Mouse (Mus musculus) heart, postnatal 25 days (tissue): ENCODE data around the gene Syn3. TPM values are rescaled to one million over a fixed set of nuclear protein-coding genes. Genes with fewer than 3 reads are reported as not detected.

ENCODE experiments used
- DNase-seq: peaks from one replicate; pipeline ENCODE4 v3.0.0; 2022; ENCODE audit warnings: low spot score
- intact Hi-C: fragments of 180-260 bp; cut with DNase I; formaldehyde crosslinking; loops from one replicate; pipeline ENCODE4 v1.15.1; 2025
- total RNA-seq, 2 experiments: library from RNA; stranded (reverse); gene quantifications; 2 replicates each; pipeline ENCODE4 v1.2.3; 2021

Syn3 gene
- total RNA-seq, 2 experiments from 2014 or later, result 0.44 to 0.53 TPM

- intact Hi-C loops, result no loop called here
- DNase-seq, result no peak
Observed at GRCm38 (mm10) chr10:86343931-86344330, 154.8 kb downstream of the Syn3 start.

DNA sequence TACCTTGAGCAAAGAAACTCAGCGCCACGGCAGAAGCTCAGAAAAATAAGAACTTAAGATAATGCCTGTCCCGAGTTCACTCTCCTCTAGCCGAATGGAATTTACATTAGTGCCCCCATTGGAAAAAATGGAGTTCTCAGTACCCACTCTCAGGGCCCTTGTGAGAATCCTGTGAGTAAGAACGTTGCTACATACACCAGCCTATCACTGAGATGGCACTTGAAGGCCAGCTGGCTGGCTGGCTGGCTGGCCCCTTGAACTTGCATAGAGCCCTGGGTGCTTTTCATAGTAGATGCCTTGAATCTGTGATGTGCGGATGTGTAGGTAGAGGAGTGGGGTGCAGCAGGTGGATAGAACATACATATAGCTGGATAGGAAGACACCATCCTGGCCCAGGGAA, 155.3 kb downstream of the Syn3 start:
- no peak for DNase-seq
- intact Hi-C loops, result no loop called here

- intact Hi-C loops, result no loop called here
- DNase-seq, result no peak
Observed at GRCm38 (mm10) chr10:86342713-86343112, 156.0 kb downstream of the Syn3 start.

DNA sequence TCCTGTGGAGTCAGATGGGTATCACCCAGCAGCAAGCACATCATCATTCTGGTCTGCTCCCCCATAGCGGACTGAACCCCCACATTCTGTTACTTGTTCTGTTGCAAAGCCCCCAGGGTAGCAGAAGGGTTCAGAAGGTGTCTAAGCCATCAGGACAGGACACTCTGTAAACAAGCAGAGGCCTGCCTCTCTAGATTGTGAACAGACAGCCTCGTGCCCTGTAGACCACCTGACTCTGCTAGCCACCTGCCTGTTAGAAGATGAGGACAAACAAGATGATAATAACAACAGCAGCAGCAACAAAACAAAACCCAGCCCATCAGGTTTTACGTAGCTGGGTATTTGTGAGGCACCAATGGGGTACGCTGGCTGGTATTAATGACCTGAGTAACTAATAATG, 156.5 kb downstream of the Syn3 start:
- DNase-seq, result no peak

GRCm38 (mm10) chr10:86341589-86341988, 157.1 kb downstream of the Syn3 start:
- DNase-seq, result peak; percentile 87
- intact Hi-C loops, result loop anchor here (2.0 kb wide), 1 partner anchor 39 kb away; no protein-coding TSS in a partner anchor

More for the DNA sequence above, 156.5 kb downstream of the Syn3 start:
- intact Hi-C loops, result no loop called here

DNA sequence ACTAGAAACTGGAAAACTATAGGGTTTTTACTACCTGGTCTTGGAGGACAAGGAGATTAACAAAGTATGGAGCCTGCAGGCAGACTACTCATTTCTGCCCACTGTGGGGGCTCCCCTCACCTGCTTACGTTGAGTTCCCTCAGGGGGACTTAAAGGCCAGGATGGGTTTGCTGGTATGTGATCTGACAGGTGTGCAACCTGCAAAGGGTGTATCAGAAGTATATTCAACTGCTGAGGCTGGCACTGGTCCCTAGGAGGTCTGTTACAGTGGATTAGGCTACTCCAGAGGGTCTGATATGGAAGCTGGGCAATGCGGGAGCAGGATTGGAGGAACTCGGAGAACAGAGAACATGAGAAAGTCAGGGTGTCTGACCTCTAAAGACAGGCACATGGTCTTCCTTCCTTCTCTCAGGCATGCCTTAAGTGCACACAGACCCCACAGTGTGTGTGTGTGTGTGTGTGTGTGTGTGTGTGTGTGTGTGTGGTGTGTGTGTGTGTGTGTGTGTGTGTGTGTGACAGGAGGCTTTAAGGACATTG, 157.6 kb downstream of the Syn3 start:
- intact Hi-C loops, result loop anchor here (2.0 kb wide), 1 partner anchor 38 kb away; no protein-coding TSS in a partner anchor
- DNase-seq, result no peak

GRCm38 (mm10) chr10:86340421-86340820, 158.3 kb downstream of the Syn3 start:
- DNase-seq, result no peak
- intact Hi-C loops, result loop anchor here (2.0 kb wide), 1 partner anchor 38 kb away; no protein-coding TSS in a partner anchor

- intact Hi-C loops, result loop anchor here (2.0 to 10.0 kb wide), 2 partner anchors 37 to 365 kb away; partner anchors contain the start of genes Hsp90b1 and Ttc41
- DNase-seq, result peak; percentile 94
Observed at GRCm38 (mm10) chr10:86339649-86340379, 158.9 kb downstream of the Syn3 start.

DNA sequence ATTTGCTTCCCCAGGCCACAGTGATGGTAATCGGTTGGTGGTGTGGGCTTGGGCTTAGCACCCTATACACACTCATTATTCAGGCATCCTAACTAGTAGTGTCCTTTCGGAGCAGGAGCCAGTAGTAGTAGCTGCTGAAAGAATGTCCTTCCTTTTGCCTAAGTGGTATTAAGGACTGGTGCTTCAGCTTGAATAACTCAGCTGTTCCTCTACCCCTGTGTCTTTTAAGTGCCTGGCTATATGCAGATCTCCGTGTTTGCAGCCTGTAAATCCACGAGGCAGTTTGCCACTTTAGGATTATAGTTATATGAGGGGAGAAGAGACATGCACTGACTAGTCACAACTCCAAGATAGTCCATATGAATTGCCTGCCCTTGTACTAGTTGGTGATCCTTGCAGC, 159.6 kb downstream of the Syn3 start:
- no peak for DNase-seq
- intact Hi-C loops, result loop anchor here (10.0 kb wide), 1 partner anchor 366 kb away; the partner anchor contains the start of genes Hsp90b1 and Ttc41

DNA sequence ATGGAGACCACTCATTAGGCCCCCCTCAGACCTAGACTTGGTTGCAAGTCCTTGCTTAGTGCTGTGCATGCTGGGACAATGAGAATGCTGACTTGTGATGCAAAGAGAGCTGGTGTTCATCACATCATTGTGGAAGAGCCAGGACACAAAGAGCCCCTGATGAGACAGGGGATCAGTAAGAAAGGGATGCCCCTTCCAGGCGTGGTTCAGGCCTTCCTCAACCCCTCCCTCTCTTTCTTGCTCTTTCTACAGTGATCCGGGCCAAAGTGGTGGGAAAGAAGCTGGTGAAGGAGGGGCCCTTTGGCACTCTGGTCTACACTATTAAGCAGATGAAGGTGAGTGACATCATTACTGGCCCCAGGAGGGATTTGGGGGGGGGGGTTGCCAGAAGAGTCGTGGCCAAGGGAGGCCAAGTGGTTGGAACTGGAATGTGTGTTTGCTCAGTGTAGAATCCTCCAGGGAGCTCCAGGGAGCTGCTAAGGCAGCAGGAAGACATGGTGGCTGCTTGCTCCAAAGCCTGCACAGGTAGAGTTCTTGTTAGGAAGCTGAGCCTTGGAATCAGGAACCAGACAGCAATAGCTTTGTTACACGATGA, 160.5 kb downstream of the Syn3 start:
- intact Hi-C loops, result loop anchor here (10.0 kb wide), 1 partner anchor 367 kb away; the partner anchor contains the start of genes Hsp90b1 and Ttc41
- DNase-seq, result no peak

- DNase-seq, result no peak
- intact Hi-C loops, result loop anchor here (10.0 kb wide), 1 partner anchor 368 kb away; the partner anchor contains the start of genes Hsp90b1 and Ttc41
Observed at GRCm38 (mm10) chr10:86337239-86337638, 161.5 kb downstream of the Syn3 start.

DNA sequence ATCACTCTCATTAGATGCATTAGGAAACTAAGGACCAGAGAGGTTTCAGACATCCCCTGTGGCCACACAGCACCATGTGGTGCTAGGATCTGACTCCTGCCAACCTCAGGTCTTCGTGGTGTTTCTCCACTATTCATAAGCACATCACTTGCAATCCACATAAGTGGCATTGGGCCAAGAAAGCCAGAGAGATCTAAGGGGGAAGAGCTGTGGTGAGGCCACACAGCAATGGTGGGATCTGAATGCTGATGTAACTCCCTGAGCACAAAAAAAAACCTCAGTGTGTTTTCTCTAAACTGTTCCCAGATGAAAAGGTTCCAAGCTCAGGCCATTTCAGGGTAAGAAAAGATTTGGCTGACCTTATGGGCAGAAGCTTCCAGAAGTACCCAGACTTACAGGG, 162.2 kb downstream of the Syn3 start:
- DNase-seq, result no peak
- intact Hi-C loops, result loop anchor here (10.0 kb wide), 1 partner anchor 368 kb away; the partner anchor contains the start of genes Hsp90b1 and Ttc41

- intact Hi-C loops, result loop anchor here (10.0 kb wide), 1 partner anchor 370 kb away; the partner anchor contains the start of genes Hsp90b1 and Ttc41
- DNase-seq, result no peak
Observed at GRCm38 (mm10) chr10:86334581-86334980, 164.1 kb downstream of the Syn3 start.

- intact Hi-C loops, result loop anchor here (10.0 kb wide), 1 partner anchor 372 kb away; the partner anchor contains the start of genes Hsp90b1 and Ttc41
- no peak for DNase-seq
Observed at GRCm38 (mm10) chr10:86332942-86333341, 165.8 kb downstream of the Syn3 start.

- intact Hi-C loops, result loop anchor here (10.0 kb wide), 1 partner anchor 373 kb away; the partner anchor contains the start of genes Hsp90b1 and Ttc41
- DNase-seq, result no peak
Observed at GRCm38 (mm10) chr10:86331681-86332281, 166.9 kb downstream of the Syn3 start.

GRCm38 (mm10) chr10:86330993-86331680, 167.6 kb downstream of the Syn3 start:
- intact Hi-C loops, result loop anchor here (10.0 kb wide), 1 partner anchor 374 kb away; the partner anchor contains the start of genes Hsp90b1 and Ttc41
- DNase-seq, result no peak

DNA sequence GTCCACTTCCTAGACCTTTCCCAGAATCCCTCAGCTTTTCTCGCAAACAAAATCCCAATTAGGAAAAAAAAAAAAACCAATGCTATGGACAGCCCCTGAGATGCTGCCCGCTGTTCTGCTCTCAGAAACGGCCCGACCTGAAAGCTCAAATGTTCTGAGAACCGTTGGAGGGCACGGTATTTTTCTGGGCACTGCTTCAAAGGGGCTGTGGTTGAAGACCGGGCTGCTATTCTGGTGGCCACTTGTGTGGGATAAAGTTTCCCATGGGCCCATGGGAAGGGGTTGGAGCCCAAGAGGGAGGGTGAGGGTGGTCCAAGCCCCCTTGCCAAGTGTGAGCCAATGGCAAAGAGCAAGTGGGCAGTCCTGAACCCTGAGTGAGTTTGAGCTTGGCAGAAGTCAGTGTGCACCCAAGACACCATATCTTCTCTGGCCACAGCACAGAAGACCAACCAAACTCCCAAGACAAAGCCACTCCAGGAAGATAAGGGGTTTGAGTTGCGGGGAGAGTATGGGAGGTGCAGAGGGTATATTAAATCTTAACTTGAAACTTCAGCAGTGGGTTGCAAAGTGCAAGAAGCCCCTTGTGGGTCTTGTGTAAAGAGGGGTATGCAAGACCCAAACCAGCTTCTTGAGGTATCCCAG, 169.3 kb downstream of the Syn3 start:
- intact Hi-C loops, result no loop called here
- DNase-seq, result no peak

- intact Hi-C loops, result no loop called here
Observed at GRCm38 (mm10) chr10:86328691-86329090, 170.0 kb downstream of the Syn3 start.

DNA sequence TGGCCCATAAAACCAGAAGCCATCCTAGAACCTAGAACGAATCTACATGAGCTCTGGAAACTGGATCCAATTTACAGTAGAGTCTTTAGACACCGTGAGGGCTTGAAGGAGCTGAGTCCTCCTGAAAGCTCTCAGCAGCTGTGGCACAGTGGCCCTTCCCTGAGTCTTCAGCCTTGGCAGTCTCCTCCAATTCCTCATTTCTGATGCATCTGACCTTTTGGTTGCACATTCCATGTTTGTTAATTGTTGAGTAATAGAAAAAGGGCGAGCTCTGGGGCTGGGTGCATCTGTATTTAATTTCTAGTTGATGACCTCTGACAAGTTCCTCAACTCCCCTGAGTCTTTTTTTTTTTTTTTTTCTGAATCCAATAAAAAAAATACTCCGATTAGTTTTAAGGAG, 170.6 kb downstream of the Syn3 start:
- DNase-seq, result no peak
- intact Hi-C loops, result no loop called here

More at GRCm38 (mm10) chr10:86328691-86329090, 170.0 kb downstream of the Syn3 start:
- DNase-seq, result no peak
